In genomic region chr7:81169351-81169750, GRCm38 (mm10) we compare ENCODE assay signal across 29 mouse cellular contexts. TPM values are rescaled to one million over a fixed set of nuclear protein-coding genes. Genes with fewer than 3 reads are reported as not detected.
"Had no signal": no experiment of that assay in that cellular context is flagged by ENCODE, and none has a peak within 500 bp of the region (broad histone marks: within the 10 kb centered on the region; RNA-seq: fewer than 3 reads in every experiment).

No protein-coding gene starts in this region.

- ATAC-seq: hindbrain, postnatal 0 days; intestine, embryonic 15.5 days; intestine, postnatal 0 days; liver, embryonic 12.5 days had no signal

- H3K4me3 ChIP-seq: heart, adult 2 months; heart, embryonic 13.5 days; heart, embryonic 15.5 days; hindbrain, embryonic 13.5 days; hindbrain, embryonic 15.5 days; intestine, embryonic 15.5 days; left cerebral cortex, adult 2 months; limb, embryonic 10.5 days; limb, embryonic 12.5 days; liver, embryonic 12.5 days had no signal

- H3K36me3 ChIP-seq: heart, embryonic 13.5 days; heart, embryonic 15.5 days; hindbrain, embryonic 13.5 days; hindbrain, embryonic 15.5 days; intestine, embryonic 15.5 days; limb, embryonic 10.5 days; limb, embryonic 12.5 days; liver, embryonic 12.5 days had no signal

- H3K27me3 ChIP-seq: hindbrain, embryonic 13.5 days; hindbrain, embryonic 15.5 days; intestine, embryonic 15.5 days; liver, embryonic 12.5 days had no signal

- DNase-seq: gastrocnemius, postnatal 14 days; gastrocnemius, postnatal 36 days; heart, adult 11 months; heart, adult 2 months; heart, postnatal 14 days; heart, postnatal 36 days; kidney, adult 18-20 months; kidney, adult 8-10 months; kidney, postnatal 14 days; kidney, postnatal 36 days; layer of hippocampus, adult 9-11 months had no signal

- H3K27ac ChIP-seq: heart, adult 2 months; heart, embryonic 13.5 days; heart, embryonic 15.5 days; hindbrain, embryonic 13.5 days; hindbrain, embryonic 15.5 days; hindbrain, postnatal 0 days; intestine, embryonic 15.5 days; kidney, postnatal 0 days; left cerebral cortex, adult 2 months; limb, embryonic 10.5 days; limb, embryonic 12.5 days; liver, embryonic 12.5 days; liver, embryonic 14.5 days had no signal

- H3K9me3 ChIP-seq: hindbrain, embryonic 15.5 days; intestine, embryonic 15.5 days; limb, embryonic 10.5 days; liver, embryonic 12.5 days had no signal

- H3K4me1 ChIP-seq: heart, embryonic 13.5 days; heart, embryonic 15.5 days; hindbrain, embryonic 13.5 days; hindbrain, embryonic 15.5 days; intestine, embryonic 15.5 days; limb, embryonic 10.5 days; limb, embryonic 12.5 days; liver, embryonic 12.5 days had no signal

- H3K4me2 ChIP-seq: heart, embryonic 11.5 days; heart, embryonic 13.5 days; heart, embryonic 15.5 days; hindbrain, embryonic 13.5 days; hindbrain, embryonic 15.5 days; intestine, embryonic 15.5 days; limb, embryonic 12.5 days; liver, embryonic 12.5 days had no signal

- H3K9ac ChIP-seq: heart, embryonic 13.5 days; heart, embryonic 15.5 days; hindbrain, embryonic 13.5 days; hindbrain, embryonic 15.5 days; intestine, embryonic 15.5 days; limb, embryonic 12.5 days; liver, embryonic 12.5 days; liver, embryonic 14.5 days had no signal

RNA-seq across cellular contexts. Expression of gene Slc28a1, which starts 54.8 kb away (rescaled TPM):
- total RNA-seq: hematopoietic stem cell, adult 5-6 weeks; layer of hippocampus, adult 8-10 months; layer of hippocampus, postnatal 25 days had no signal
- polyA plus RNA-seq: hindbrain, embryonic 11.5 days; hindbrain, embryonic 13.5 days; hindbrain, embryonic 15.5 days; limb, embryonic 10.5 days; limb, embryonic 12.5 days had no signal
